Mouse (Mus musculus) retina, adult 2 months (tissue): ENCODE data around the gene Creb5.

Experiments used
- DNase-seq: peaks from one replicate; pipeline ENCODE4 v3.0.0-alpha.2; 2012; ENCODE audit warnings: low read depth, low spot score

Creb5 gene

GRCm38 (mm10) chr6:53491331-53491730, 204.3 kb downstream of the Creb5 start:
- no peak for DNase-seq

- no peak for DNase-seq
These were observed 206.8 kb downstream of the Creb5 start for GRCm38 (mm10) chr6:53493864-53494263.

- no peak for DNase-seq
These were observed 208.6 kb downstream of the Creb5 start for GRCm38 (mm10) chr6:53495667-53496066.

- no peak for DNase-seq
These were observed 209.3 kb downstream of the Creb5 start for GRCm38 (mm10) chr6:53496325-53496753.

GRCm38 (mm10) chr6:53497904-53498536, 210.9 kb downstream of the Creb5 start:
- DNase-seq: no peak

- DNase-seq: no peak
These were observed 212.7 kb downstream of the Creb5 start for GRCm38 (mm10) chr6:53499621-53500295.

- DNase-seq: no peak
These were observed 214.2 kb downstream of the Creb5 start for GRCm38 (mm10) chr6:53501236-53501635.

- DNase-seq: no peak
These were observed 220.0 kb downstream of the Creb5 start for GRCm38 (mm10) chr6:53506947-53507564.

GRCm38 (mm10) chr6:53508847-53509494, 221.9 kb downstream of the Creb5 start:
- DNase-seq: no peak

GRCm38 (mm10) chr6:53510005-53510404, 222.9 kb downstream of the Creb5 start:
- no peak for DNase-seq

- no peak for DNase-seq
These were observed 225.2 kb downstream of the Creb5 start for GRCm38 (mm10) chr6:53512226-53512625.

GRCm38 (mm10) chr6:53513380-53513779, 226.3 kb downstream of the Creb5 start:
- no peak for DNase-seq

- no peak for DNase-seq
These were observed 227.8 kb downstream of the Creb5 start for GRCm38 (mm10) chr6:53514862-53515261.

- DNase-seq: no peak
These were observed 228.5 kb downstream of the Creb5 start for GRCm38 (mm10) chr6:53515611-53516010.

GRCm38 (mm10) chr6:53517371-53517945, 230.4 kb downstream of the Creb5 start:
- no peak for DNase-seq

GRCm38 (mm10) chr6:53523743-53524497, 236.8 kb downstream of the Creb5 start:
- DNase-seq: no peak

GRCm38 (mm10) chr6:53526460-53526859, 239.4 kb downstream of the Creb5 start:
- no peak for DNase-seq

- no peak for DNase-seq
These were observed 243.7 kb downstream of the Creb5 start for GRCm38 (mm10) chr6:53530742-53531141.

- no peak for DNase-seq
These were observed 244.4 kb downstream of the Creb5 start for GRCm38 (mm10) chr6:53531461-53531860.

- DNase-seq: peak; percentile 23
These were observed 250.5 kb downstream of the Creb5 start for GRCm38 (mm10) chr6:53537530-53537929.

- DNase-seq: no peak
These were observed 254.7 kb downstream of the Creb5 start for GRCm38 (mm10) chr6:53541798-53542197.
